Mouse (Mus musculus): ENCODE results near the gene Vwa7. TPM values are rescaled to one million over a fixed set of nuclear protein-coding genes. Genes with fewer than 3 reads are reported as not detected.

The Vwa7 gene
- total and polyA plus RNA-seq, 3 experiments, result 9.8 to 10.4 TPM; not detected in 1

- TF ChIP-seq GATA1 (IDR thresholded peaks at IDR 0.05; ENCODE audit: low read depth, low read length) (peak; percentile 67), TAL1 (IDR thresholded peaks at IDR 0.05; ENCODE audit: low read length) (no peak), E2F4 (IDR thresholded peaks at IDR 0.05; ENCODE audit: borderline replicate concordance, low read depth, low read length) (0 out of 2 replicates have a peak, but pooled peaks have one; percentile 28), NRF1 (IDR thresholded peaks at IDR 0.05; ENCODE audit: insufficient read depth, low read depth, low read length, poor library complexity, severe bottlenecking) (no peak), TCF12 (IDR thresholded peaks at IDR 0.05; ENCODE audit: low read depth, low read length) (no peak; the same call in 1 of the 2 replicates), CTCF (IDR thresholded peaks at IDR 0.05 in 2 of 3, conservative IDR thresholded peaks at IDR 0.05 in 1 of 3; ENCODE audit: control insufficient read depth in 1 of 3, insufficient read depth in 1 of 3, low read depth in 2 of 3, low read length in 3 of 3, poor library complexity in 1 of 3, severe bottlenecking in 1 of 3) (no peak), JUND (IDR thresholded peaks at IDR 0.05; ENCODE audit: low read depth, low read length) (peak; percentile 67; the same call in 1 of the 2 replicates), BHLHE40 (IDR thresholded peaks at IDR 0.05; ENCODE audit: borderline replicate concordance, low read depth, low read length) (no peak; the same call in 1 of the 2 replicates), POLR2A (IDR thresholded peaks at IDR 0.05; ENCODE audit: control insufficient read depth in 1 of 2, insufficient read depth in 1 of 2, low read depth in 1 of 2, low read length in 2 of 2, poor library complexity in 1 of 2) (peak; percentile 74 to 80), UBTF (IDR thresholded peaks at IDR 0.05; ENCODE audit: borderline replicate concordance, insufficient read depth, low read depth, low read length) (no peak)
These were observed 35.0 kb downstream of the Vwa7 start (continued) for GRCm38 (mm10) chr17:35051156-35052086.

- H3K27ac ChIP-seq (ENCODE audit: control insufficient read depth, low read depth, low read length), result peak overlapping the region; percentile 78
- H3K4me1 ChIP-seq (ENCODE audit: control insufficient read depth in 1 of 2, insufficient read depth in 2 of 2, low read length in 2 of 2), result peaks cover 0 to 23% of the 10 kb centered on the region in 2 experiments; a peak in 3 of 4 replicates
- peak overlapping the region; percentile 51 for H3K9ac ChIP-seq (ENCODE audit: control insufficient read depth, low read depth, low read length, poor library complexity, severe bottlenecking)
- no peaks in the 10 kb centered on the region for H3K27me3 ChIP-seq (ENCODE audit: control insufficient read depth in 1 of 2, insufficient read depth in 2 of 2, low read length in 2 of 2)
- no peaks in the 10 kb centered on the region for H3K9me3 ChIP-seq (replicated peaks; ENCODE audit: insufficient read depth, low read length)
- peak overlapping the region; percentile 18 to 76 for H3K4me3 ChIP-seq (ENCODE audit: control insufficient read depth in 1 of 2, insufficient read depth in 1 of 2, low read depth in 2 of 2, low read length in 2 of 2)
- peaks cover 42% of the 10 kb centered on the region for H3K79me2 ChIP-seq (ENCODE audit: control insufficient read depth, insufficient read depth, low read length, poor library complexity)
- TF ChIP-seq CHD1 (IDR thresholded peaks at IDR 0.05; ENCODE audit: low read depth, low read length) (no peak), BHLHE40 (IDR thresholded peaks at IDR 0.05; ENCODE audit: borderline replicate concordance, low read depth, low read length) (no peak), MEF2A (IDR thresholded peaks at IDR 0.05; ENCODE audit: extremely low read depth, insufficient replicate concordance, low read depth, low read length, poor library complexity, severe bottlenecking) (no peak), JUND (IDR thresholded peaks at IDR 0.05; ENCODE audit: low read depth, low read length) (no peak), MAX (IDR thresholded peaks at IDR 0.05; ENCODE audit: low read length) (no peak), CHD2 (IDR thresholded peaks at IDR 0.05; ENCODE audit: low read length) (no peak), HCFC1 (IDR thresholded peaks at IDR 0.05; ENCODE audit: low read depth, low read length) (no peak), USF1 (IDR thresholded peaks at IDR 0.05; ENCODE audit: low read depth, low read length) (no peak), NELFE (IDR thresholded peaks at IDR 0.05; ENCODE audit: low read depth, low read length) (no peak), MXI1 (IDR thresholded peaks at IDR 0.05; ENCODE audit: low read depth, low read length) (no peak), ELF1 (IDR thresholded peaks at IDR 0.05; ENCODE audit: low read depth, low read length) (no peak), E2F4 (IDR thresholded peaks at IDR 0.05; ENCODE audit: borderline replicate concordance, low read depth, low read length) (no peak)
- peaks cover 9 to 23% of the 10 kb centered on the region in 2 experiments for H3K36me3 ChIP-seq (ENCODE audit: control insufficient read depth in 1 of 2, insufficient read depth in 2 of 2, low read length in 2 of 2)
- DNase-seq (ENCODE audit: low read depth, low spot score), result no peak
These were observed 36.0 kb downstream of the Vwa7 start for GRCm38 (mm10) chr17:35052271-35052798.

Measured in MEL (cell line).